Mouse (Mus musculus) G1E-ER4 (cell line): ENCODE results near the gene Gm5916. TPM values are rescaled to one million over a fixed set of nuclear protein-coding genes. Genes with fewer than 3 reads are reported as not detected.

Source experiments
- GATA1 ChIP-seq: IDR thresholded peaks from one replicate; pipeline ENCODE4 v1.8.0; 2012; ENCODE audit warnings: low read length, inconsistent platforms
- polyA plus RNA-seq: library from polyadenylated mRNA; stranded (reverse); fragments of >175 nt; gene quantifications from 2 replicates; pipeline ENCODE4 v1.2.3, GENCODE M21; 2012

The Gm5916 gene
- polyA plus RNA-seq: not detected in 2 replicates

GRCm38 (mm10) chr9:36128679-36129078 lies at the start of gene Gm5916:
Gene Gm5916 (minus strand): TSS chr9:36128779.
- no peak for TF ChIP-seq GATA1

Other genes starting within 250 kb of the Gm5916 start
- gene 9230113P08Rik, start 220.4 kb downstream of the Gm5916 start, polyA plus RNA-seq: not detected in 2 replicates